Mouse (Mus musculus) large intestine, adult 2 months (tissue): ENCODE data around the gene Gm43720. TPM values are rescaled to one million over a fixed set of nuclear protein-coding genes. Genes with fewer than 3 reads are reported as not detected.
A peak's percentile ranks its signal among the peaks of the same experiment; 100 is the strongest.
"Not testable (repeated sequence)": the region's sequence is repeated elsewhere in the genome, so short reads cannot be mapped to it uniquely, and the experiment has no call there.

Source experiments
- DNase-seq: peaks from one replicate; pipeline ENCODE4 v3.0.0-alpha.2; 2012; ENCODE audit warnings: low read depth, low spot score
- WGBS: fragments of 180-500 bp; shearing (Covaris S2); methylation state at CpG from one replicate; pipeline ENCODE4 v1.1.7; 2018; 5-methylcytosine and 5-hydroxymethylcytosine counted together
- polyA plus RNA-seq: library from polyadenylated mRNA; depleted of rRNA; stranded (reverse); fragments of >200 nt; gene quantifications from 2 replicates; pipeline ENCODE4 v1.2.3, GENCODE M21; 2012; rRNA removed

Gene Gm43720
- polyA plus RNA-seq, 1 experiment, result not detected

GRCm38 (mm10) chr5:138226491-138226890, 53.3 kb downstream of the Gm43720 start:
- DNase-seq, result no peak
- 62% methylated on average over 4 of the region's 4 CpGs for WGBS

GRCm38 (mm10) chr5:138225700-138226099, 54.1 kb downstream of the Gm43720 start, which contains the start of gene Nxpe5:
TSS of gene Nxpe5 (plus strand) at chr5:138225898.
- 68% methylated on average over 2 of the region's 2 CpGs for WGBS
- DNase-seq, result no peak

- DNase-seq, result no peak
- WGBS, result 57% methylated on average over 3 of the region's 3 CpGs
Measured at GRCm38 (mm10) chr5:138223287-138223686, 56.5 kb downstream of the Gm43720 start.

- peak; percentile 37 for DNase-seq
- WGBS, result 13% methylated on average over 4 of the region's 4 CpGs
Measured at GRCm38 (mm10) chr5:138222111-138222510, 57.6 kb downstream of the Gm43720 start.

GRCm38 (mm10) chr5:138219864-138220263, 59.9 kb downstream of the Gm43720 start:
- no peak for DNase-seq
- WGBS, result 9% methylated on average over 2 of the region's 2 CpGs

DNA sequence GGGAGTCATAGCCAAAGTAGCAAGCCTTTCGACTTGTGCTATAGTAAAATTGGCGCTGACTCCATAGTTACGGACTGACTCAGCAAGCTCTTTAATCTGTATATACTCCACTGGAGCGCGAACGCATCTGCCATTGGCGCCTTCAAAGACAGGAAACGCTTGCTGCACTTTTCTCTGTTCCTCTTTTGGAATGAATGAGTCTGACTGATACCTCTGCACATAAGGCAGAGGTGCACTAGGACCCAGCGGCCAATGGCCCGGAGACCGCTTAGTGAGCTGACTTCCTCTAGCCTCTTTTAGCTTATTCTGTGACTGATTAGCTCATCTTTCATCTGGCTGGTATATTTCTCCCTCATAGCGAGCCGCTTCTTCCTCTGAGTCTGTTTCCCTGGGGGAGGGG, 63.1 kb downstream of the Gm43720 start:
- WGBS, result 95% methylated on average over 13 of the region's 13 CpGs
- not testable (repeated sequence) for DNase-seq

Other genes starting within 250 kb of the Gm43720 start
- not detected in 2 replicates for gene Smok3c, start 226.8 kb downstream of the Gm43720 start, polyA plus RNA-seq
- 2.9 and 5.3 TPM in 2 replicates for gene Zkscan1, start 194.9 kb downstream of the Gm43720 start, polyA plus RNA-seq
- gene Zscan21, start 163.1 kb downstream of the Gm43720 start, polyA plus RNA-seq, result 7.2 and 7.5 TPM in 2 replicates
- gene Zfp113, start 124.2 kb downstream of the Gm43720 start, polyA plus RNA-seq, result 3.0 TPM in 2 replicates
- gene Cops6, start 118.9 kb downstream of the Gm43720 start, polyA plus RNA-seq, result 97.2 and 105 TPM in 2 replicates
- 22.3 and 34.3 TPM in 2 replicates for gene Ap4m1, start 108.0 kb downstream of the Gm43720 start, polyA plus RNA-seq
- 42.6 and 44.5 TPM in 2 replicates for gene Mcm7, start 107.5 kb downstream of the Gm43720 start, polyA plus RNA-seq
- gene Taf6, start 92.5 kb downstream of the Gm43720 start, polyA plus RNA-seq, result 41.6 and 47.7 TPM in 2 replicates
- 4.0 and 4.2 TPM in 2 replicates for gene Cnpy4, start 92.5 kb downstream of the Gm43720 start, polyA plus RNA-seq
- 2.5 TPM in 2 replicates for gene Mblac1, start 85.6 kb downstream of the Gm43720 start, polyA plus RNA-seq
- 1.1 and 2.3 TPM in 2 replicates for gene Nxpe5, start 54.1 kb downstream of the Gm43720 start, polyA plus RNA-seq
- 180 and 194 TPM in 2 replicates for gene Lamtor4, start 24.5 kb downstream of the Gm43720 start, polyA plus RNA-seq
- 45.9 and 55.6 TPM in 2 replicates for gene BC037034, start 15.9 kb downstream of the Gm43720 start, polyA plus RNA-seq
- gene Gal3st4, start 7.1 kb downstream of the Gm43720 start, polyA plus RNA-seq, result 0.44 and 0.57 TPM in 2 replicates
- 2.0 and 2.5 TPM in 2 replicates for gene Gpc2, start within 50 bp of the Gm43720 start, polyA plus RNA-seq
- 0.58 and 0.90 TPM in 2 replicates for gene Stag3, start 282 bp upstream of the Gm43720 start, polyA plus RNA-seq
- 0.81 and 2.4 TPM in 2 replicates for gene Pvrig, start 62.0 kb upstream of the Gm43720 start, polyA plus RNA-seq
- gene Zfp157, start 161.5 kb upstream of the Gm43720 start, polyA plus RNA-seq, result 1.2 and 3.6 TPM in 2 replicates